Mouse (Mus musculus) ovary, adult 18-20 months (tissue): ENCODE measurements around the gene Suv39h1.
"Not testable (repeated sequence)": the region's sequence is repeated elsewhere in the genome, so short reads cannot be mapped to it uniquely, and the experiment has no call there.

Experiments used
- DNase-seq: peaks from one replicate; pipeline ENCODE4 v3.0.0; 2022; ENCODE audit warnings: low spot score, mixed read lengths

Suv39h1 gene

DNA sequence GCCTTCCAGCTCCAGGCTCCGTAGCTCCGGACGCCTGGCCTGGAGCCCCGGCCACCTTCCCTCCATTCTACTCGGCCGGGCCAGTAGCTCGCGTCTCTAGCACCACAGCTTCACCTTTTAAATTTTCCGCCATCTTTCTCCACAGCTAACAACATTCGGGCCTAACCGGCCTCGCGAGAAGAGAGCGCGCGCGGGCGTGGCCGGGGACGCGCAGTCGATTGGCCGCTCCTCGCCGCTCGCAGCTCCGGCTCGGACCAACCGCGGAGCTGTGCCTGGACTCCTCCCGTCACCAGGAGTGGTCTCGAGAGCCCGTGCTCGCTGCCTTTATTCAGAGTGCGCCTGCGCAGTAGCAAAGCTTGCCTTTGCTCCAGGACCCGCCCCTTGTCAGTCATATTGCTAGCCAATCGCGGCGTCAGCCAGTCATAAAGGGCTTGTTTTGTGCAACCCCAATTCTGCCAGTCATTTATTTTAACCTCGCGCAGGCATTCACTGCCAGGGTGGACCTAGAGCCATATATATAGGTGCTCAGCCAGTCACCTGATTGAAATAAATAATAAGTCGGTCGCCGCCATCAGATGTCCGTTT is at the start of gene Suv39h1:
Gene Suv39h1, minus strand, starts transcription at position 331 of the 585 bp plus-strand sequence.
- peak; percentile 96 for DNase-seq

DNA sequence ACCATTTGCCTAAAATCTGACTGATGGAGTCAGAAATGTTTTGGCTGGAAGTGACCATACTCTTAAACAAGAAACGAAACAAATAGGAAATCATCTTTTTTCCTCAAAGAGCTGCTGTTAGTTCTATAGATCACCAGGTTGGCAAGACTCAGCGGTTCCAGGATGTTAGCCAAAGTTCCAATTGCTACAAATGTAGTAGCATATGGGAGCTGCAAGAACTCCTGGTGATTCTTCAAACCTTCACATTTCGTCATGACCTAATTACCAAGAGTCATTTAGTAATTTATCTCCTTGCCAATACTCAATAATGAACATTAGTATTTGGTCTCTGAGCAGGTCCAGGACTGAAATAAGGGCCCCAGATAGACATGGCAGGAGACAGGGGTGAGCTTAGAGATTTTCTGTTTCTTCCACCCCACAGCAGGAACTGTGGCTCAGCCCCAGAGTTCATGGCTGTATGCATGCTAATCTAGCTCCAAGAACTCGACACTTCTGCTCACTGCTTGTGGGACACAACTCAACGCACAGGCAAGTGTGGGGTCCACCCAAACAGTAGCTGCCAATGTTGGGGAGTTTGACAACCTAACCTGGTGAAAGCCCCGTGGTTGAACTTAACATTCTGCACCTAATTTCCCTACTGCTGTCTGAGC is 49.4 kb upstream of the Suv39h1 start:
- no peak for DNase-seq

DNA sequence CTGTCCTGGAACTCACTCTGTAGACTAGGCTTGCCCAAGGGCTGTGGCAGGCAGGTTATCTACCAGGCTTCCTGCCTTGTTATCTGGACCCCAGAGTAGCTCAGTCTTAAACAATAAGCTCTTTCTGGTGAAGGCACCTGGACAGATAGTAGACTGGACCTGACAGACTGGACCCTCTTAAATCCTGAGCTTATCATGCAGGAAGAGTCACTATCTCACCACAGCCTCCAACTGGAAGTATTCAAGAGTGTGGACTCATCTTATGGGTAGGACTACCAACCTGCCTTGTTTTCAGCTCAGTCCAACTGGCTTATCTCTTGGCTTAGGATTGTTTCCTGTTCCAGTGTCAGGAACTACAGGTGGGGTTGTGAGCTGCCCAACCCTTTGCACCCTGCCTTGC is 42.7 kb upstream of the Suv39h1 start:
- no peak for DNase-seq

DNA sequence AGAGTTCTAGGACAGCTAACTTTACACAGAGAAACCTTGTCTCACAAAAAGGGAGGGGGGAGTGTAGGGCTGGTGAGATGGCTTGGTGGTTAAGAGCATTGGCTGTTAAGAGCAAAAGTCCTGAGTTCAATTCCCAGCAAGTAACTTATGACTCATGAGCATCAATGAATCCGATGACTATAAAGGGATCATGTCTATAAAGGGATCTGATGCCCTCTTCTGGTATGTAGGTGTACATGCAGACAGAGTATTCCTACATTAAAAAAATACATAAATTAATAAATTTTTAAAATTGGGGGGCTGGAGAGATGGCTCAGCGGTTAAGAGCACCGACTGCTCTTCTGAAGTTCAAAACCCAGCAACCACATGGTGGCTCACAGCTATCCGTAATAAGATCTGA is 40.7 kb upstream of the Suv39h1 start:
- no peak for DNase-seq

GRCm38 (mm10) chrX:8105019-8105418 is 30.5 kb upstream of the Suv39h1 start:
- DNase-seq, result no peak

GRCm38 (mm10) chrX:8102213-8102668 is 27.7 kb upstream of the Suv39h1 start:
- no peak for DNase-seq

DNA sequence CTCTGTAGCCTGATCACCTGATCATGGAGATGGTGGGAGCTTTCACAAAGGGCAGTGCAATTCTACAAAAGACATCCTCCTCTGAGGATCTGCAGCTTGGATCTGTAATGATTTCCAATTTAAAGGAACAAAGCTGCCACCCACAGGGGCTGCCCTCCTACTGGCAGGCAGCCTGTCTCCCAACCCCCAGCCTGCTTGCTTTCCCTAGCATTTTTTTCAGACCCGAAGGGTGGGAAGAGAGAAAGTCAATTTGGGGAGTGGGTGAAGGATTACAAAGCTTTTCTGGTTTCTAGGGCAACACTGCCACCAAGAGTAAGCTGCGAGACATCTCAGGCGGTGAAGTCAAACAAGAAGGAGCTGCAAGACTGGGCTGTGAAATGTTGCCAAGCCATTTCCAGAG is 26.5 kb upstream of the Suv39h1 start:
- no peak for DNase-seq

- DNase-seq, result no peak
These were observed 24.9 kb upstream of the Suv39h1 start for GRCm38 (mm10) chrX:8099435-8099834.

GRCm38 (mm10) chrX:8096787-8097242 is 22.3 kb upstream of the Suv39h1 start:
- peak; percentile 95 for DNase-seq

DNA sequence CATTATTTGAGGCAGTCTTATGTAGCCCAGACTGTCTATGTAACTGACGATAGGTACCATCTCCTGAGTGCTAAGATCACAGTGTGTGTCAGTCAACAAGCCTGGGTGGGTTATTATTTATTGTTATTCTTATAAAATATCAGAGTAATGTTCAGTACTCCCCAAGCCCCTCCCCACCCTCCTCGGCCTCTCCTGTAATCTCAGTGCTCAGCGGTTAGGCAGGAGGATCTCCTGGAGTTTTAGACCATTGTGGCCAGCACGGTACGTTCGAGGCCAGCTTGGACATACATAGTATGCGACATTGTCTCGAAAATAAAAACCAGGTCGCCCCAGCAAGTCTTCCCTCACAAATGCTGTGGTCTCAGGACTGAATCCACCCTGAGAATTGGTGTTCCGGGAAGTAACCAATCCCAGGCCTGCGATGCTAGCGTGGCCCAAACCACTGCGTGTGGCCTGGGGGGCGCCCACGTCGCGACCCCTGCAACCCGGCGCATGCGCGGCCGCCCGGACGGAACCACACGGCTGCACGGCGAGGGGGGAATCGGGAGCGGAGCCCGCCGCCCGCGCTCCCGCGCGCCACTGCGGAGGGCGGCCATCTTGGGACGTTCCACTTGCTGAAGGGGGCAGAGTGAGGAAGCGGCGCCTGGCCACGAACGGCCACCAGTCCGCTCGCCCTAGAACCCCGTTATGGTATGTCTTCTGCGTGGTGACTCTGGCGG is 21.7 kb upstream of the Suv39h1 start:
- peak; percentile 82 for DNase-seq

DNA sequence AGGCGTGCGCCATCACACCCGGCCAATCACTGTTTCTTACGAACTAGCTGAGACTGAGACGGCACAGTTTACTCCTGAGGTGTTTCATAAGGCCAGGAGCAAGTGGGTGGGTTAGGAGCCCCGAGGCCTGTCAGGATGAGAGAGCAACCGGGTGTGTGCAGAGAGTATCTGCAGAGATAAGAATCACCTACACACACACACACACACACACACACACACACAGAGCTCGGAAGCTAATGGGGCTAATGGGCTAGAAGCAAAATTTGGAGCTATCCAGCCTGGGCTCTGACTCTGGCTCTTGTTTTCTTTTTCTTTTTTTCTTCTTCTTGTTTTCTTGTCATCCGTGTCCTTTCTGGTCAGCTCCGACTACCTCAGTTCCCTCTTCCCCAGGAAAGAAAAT is 21.0 kb upstream of the Suv39h1 start:
- DNase-seq, result no peak

GRCm38 (mm10) chrX:8090954-8091347 is 16.4 kb upstream of the Suv39h1 start:
- DNase-seq, result not testable (repeated sequence)

DNA sequence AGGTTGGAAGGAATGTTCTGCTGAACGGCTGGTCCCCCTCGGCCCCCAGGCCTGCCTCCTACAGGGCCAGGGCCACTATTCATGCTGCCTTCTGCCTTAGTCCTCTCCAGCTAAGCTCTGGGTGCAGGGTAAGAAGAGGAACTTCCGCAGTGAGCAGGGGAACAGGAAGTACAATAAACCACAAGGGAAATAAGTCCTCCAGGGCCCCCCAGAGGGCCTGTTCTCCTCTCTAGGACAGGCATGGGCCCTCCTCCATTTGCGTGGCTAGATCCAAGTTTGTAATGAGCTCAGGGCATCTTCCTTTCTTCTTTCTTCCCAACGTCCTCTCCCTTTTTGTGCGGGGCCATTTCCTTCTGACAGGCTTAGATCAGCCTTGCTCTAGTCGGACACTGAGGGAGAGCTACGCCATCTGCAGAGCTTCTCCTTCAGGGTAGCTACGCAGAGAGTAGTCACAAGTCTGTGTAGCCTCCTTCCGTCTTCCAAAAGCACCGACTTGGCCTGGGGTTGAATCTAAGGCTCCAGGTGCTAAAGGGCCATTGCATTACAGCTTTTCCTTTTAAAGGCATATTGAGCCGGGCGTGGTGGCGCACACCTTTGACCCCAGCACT is 15.9 kb upstream of the Suv39h1 start, which contains the start of gene Was:
Gene Was, minus strand, starts transcription at position 153 of the 608 bp plus-strand sequence.
- no peak for DNase-seq

DNA sequence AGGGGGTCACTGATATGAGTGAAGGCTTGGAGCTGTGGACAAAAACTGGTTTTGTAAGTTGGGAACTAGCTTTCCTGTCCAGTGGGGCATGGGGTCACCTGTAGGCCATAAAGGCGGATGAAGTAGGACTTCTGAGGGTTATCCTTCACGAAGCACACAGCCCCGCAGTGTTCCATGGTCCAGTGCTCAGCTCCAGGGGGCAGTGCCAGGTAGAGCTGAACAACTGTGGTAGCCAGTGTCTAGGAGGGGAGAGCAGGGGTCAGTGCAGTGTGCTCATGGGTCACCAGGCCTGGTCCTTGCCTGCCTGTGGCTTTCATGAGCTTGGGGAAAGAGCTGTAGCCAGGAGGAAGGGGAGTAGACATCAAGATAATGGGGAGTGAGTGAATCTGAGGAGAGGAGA is 15.2 kb upstream of the Suv39h1 start:
- no peak for DNase-seq

- DNase-seq, result no peak
These were observed 11.1 kb upstream of the Suv39h1 start for GRCm38 (mm10) chrX:8085611-8086010.

GRCm38 (mm10) chrX:8084771-8085259 is 10.3 kb upstream of the Suv39h1 start:
- no peak for DNase-seq

DNA sequence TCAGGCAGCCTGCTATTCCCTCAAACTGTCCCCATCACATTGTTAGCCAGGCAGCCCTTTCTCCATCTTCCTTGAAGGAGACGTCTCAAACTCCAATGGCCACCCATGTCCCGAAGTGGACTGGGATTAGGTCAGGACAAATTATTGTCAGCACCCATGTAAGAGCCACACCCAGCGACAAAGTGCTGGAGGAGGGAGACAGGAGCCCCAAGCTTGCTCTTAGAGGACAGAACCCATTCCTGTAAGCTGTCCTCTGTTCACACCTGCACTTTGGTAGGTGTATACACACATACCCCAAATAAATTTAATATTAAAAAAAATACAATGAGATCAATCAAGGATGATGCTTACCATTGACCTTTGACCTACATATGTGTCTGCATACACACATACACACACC is 544 bp upstream of the Suv39h1 start:
- DNase-seq, result no peak

GRCm38 (mm10) chrX:8073881-8074429 is 605 bp downstream of the Suv39h1 start:
- no peak for DNase-seq

- DNase-seq, result no peak
These were observed 5.4 kb downstream of the Suv39h1 start for GRCm38 (mm10) chrX:8069166-8069565.

GRCm38 (mm10) chrX:8051044-8051781 is 23.3 kb downstream of the Suv39h1 start:
- DNase-seq, result not testable (repeated sequence)

DNA sequence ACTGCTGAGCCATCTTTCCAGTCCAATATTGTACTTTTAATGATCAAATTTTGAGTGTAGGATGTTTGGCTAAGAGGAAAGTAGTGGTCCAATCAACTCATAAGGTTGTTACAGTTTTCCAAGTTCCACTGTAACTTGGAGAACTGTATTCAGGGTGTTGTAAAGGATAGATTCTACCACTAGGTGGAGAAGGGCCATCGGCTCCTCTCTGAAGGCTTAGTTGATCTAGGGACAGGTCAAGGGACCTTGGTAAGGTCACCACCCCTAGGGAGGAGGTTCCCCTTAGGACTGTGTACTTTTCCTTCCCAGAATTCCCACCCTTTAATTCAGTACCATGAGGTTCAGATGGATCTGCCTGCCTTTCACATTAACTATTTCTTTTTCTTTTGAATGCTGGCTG is 41.6 kb downstream of the Suv39h1 start:
- no peak for DNase-seq
